Mouse (Mus musculus): ENCODE measurements around the gene Eif4e. TPM values are rescaled to one million over a fixed set of nuclear protein-coding genes. Genes with fewer than 3 reads are reported as not detected.
"Not testable (repeated sequence)": the region's sequence is repeated elsewhere in the genome, so short reads cannot be mapped to it uniquely, and the experiment has no call there.

The Eif4e gene
- total RNA-seq, 1 experiment from 2014 or later: 113 TPM

DNA sequence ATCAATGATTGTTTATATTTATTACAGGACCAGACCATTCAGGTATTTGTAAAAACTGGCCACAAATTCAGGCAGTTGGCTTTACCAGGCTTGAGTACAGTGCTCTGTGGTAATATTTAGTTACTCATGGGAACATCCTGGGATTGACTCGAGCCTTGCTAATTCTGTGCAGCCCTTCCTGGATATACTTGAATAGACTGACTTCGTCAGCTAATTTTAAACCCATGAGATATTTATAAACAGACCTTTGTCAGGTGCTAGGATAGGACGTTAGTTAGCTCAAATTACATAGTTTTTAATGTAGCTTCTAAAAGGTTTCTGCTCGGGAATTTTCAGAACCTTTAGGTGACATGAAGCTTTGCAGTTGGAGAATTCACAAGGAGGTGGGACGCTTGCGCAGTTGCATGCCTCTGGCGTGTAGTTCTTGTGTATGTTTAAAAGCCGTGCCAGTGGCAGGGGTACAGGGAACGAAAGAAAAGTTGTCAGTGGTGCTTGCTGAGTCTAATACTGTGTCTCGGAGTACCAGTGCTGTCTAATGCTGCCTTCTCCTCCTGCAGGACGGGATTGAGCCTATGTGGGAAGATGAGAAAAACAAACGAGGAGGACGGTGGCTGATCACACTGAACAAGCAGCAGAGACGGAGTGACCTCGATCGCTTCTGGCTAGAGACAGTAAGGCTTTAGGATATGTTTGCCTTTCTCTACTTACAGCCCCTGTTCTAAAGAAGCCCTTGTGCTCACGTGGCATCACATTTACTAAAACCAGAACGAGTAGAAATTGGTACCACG lies 24.6 kb downstream of the Eif4e start:
- no peak for ATAC-seq (replicated peaks; ENCODE audit: insufficient number of reproducible peaks, low FRiP score, low TSS enrichment, poor library complexity, severe bottlenecking)

DNA sequence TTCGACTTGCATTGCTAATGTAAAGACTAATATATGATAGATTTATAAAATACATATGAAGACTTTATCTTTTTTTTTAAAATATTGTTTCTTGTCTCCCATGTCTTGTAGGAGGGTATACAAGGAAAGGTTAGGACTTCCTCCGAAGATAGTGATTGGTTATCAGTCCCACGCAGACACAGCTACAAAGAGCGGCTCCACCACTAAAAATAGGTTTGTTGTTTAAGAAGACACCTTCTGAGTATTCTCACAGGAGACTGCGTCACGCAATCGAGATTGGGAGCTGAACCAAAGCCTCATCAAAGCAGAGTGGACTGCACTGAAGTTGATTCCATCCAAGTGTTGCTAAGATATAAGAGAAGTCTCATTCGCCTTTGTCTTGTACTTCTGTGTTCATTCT lies 29.3 kb downstream of the Eif4e start:
- not testable (repeated sequence) for ATAC-seq (replicated peaks; ENCODE audit: insufficient number of reproducible peaks, low FRiP score, low TSS enrichment, poor library complexity, severe bottlenecking)

DNA sequence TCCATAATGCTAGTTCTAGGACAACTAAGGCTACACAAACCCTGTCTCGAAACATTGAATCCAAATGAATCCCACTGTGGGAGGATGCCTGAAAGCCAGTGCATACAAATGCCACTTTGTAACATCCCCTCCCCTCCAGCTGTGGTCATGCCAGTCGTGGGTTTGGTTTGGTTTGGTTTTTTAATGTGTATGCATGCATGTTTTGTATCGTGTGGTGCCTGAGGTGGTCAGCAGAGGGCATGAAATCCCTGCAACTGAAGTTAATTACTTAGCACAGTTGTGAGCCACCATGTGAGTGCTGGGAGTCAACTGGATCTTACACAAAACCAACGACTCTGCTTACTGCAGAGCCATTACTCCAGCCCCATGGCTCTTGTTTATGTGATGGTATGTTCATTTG lies 32.5 kb downstream of the Eif4e start:
- ATAC-seq (replicated peaks; ENCODE audit: insufficient number of reproducible peaks, low FRiP score, low TSS enrichment, poor library complexity, severe bottlenecking): no peak

DNA sequence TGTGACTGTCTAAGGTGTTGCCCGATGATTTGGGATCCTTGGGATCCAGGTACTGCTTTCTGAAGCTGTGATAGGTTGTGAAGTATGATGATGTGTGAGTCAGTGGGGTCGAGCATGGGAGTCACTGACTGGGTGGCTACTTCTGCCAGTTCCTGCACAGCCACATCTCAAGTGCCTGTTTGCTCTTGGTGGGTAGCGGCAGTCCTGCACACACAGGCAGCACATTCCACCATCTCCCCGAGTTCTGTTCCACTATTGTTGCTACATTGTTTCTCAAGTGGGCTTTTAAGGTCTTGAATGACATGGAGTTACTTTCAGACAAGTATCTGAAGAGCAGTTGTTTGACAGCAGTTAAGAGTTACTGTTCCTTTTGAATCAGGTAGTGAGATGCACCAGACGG lies 34.3 kb downstream of the Eif4e start:
- ATAC-seq (replicated peaks; ENCODE audit: insufficient number of reproducible peaks, low FRiP score, low TSS enrichment, poor library complexity, severe bottlenecking): no peak

DNA sequence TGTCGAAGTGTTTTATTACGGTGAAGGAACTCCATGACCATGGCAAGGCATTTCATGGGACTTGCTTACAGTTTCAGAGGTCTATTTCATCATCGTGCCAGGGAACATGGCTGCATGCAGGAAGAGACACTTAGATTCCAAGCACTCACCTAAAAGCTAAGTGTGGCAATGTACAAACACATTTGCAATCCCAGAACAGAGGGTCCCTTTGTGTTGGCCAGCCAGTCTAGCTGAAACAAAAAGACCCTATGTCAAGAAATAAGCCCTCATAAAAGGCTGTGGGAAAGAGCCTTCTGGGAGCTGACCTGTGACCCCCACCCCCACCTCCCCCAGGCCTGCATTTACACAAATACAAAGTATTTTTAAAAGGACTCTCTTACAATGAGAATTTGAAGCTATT lies 34.9 kb downstream of the Eif4e start:
- ATAC-seq (replicated peaks; ENCODE audit: insufficient number of reproducible peaks, low FRiP score, low TSS enrichment, poor library complexity, severe bottlenecking): no peak

DNA sequence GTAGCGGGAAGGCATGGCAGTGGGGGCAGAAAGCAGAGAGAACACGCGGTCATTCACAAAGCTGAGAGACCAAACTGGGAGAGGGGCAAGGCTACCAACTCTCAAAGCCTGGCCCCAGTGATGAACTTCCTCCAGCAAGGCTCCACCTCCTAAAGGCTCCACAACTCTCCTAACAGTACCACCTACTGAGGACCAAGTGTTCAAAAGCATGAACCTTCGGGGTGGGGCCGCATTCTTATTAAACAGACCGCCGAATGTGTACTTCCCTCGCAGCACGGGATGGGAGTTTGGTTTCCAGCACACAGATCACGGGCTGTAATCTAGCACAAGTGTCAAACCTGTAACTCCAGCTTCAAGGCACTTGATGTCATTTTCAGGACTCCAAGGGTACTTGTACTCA lies 52.9 kb downstream of the Eif4e start:
- no peak for ATAC-seq (replicated peaks; ENCODE audit: insufficient number of reproducible peaks, low FRiP score, low TSS enrichment, poor library complexity, severe bottlenecking)

DNA sequence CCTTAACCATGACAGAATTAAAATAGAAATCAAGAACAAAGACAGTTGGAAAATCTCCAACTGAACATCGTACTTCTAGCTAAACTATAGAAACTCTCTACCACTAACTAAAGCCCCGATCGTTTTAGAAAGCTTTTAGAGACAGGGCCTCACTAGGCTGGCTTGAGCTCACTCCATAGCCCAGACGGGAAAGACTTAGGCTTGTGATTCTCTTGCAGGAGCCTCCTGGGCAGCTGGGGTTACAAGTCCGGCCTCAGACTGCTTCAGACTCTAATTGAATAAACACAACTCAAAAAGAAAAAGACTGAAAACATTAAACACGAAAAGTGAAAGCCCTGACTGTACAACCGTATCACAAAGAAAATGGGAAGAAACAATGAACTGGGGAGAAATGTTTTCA lies 60.2 kb downstream of the Eif4e start:
- ATAC-seq (replicated peaks; ENCODE audit: insufficient number of reproducible peaks, low FRiP score, low TSS enrichment, poor library complexity, severe bottlenecking): no peak

DNA sequence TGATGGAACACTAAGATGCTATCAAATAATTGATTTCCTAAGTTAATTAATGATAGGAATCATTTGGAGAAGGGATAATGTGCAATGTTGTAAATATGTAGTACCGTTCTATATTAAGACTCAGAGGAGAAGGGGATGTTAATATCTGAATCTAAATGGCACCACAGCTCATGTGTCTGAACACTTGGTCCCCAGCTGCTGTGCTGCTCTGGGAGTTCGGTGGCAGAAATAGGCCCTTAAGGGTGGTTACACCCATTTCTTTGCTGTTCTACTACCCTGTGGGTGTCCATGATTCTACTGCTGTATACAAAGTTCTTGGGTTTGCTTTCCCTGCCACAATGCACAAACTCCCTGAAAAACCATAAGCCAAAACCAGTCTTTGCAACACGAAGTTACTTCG lies 61.2 kb downstream of the Eif4e start:
- ATAC-seq (replicated peaks; ENCODE audit: insufficient number of reproducible peaks, low FRiP score, low TSS enrichment, poor library complexity, severe bottlenecking): no peak

DNA sequence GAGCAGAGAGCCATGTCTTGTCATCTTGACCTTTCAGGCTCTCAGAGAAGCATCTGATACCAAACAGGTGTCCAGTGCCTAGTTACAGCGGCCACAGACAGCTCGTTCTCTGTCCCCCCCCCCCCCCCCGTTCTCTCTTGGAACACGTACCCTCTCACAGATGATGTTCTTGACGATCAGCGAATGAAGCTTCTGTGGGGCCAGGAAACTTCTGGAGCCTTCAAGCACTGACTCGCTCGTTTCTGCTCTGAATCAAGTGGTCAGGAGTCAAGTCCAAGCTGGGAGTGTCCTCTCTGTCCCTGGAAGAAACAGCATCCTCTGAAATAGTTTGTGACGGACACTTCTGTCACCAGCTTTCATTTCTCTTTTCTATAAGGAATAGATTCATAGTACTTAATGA lies 62.0 kb downstream of the Eif4e start:
- no peak for ATAC-seq (replicated peaks; ENCODE audit: insufficient number of reproducible peaks, low FRiP score, low TSS enrichment, poor library complexity, severe bottlenecking)

DNA sequence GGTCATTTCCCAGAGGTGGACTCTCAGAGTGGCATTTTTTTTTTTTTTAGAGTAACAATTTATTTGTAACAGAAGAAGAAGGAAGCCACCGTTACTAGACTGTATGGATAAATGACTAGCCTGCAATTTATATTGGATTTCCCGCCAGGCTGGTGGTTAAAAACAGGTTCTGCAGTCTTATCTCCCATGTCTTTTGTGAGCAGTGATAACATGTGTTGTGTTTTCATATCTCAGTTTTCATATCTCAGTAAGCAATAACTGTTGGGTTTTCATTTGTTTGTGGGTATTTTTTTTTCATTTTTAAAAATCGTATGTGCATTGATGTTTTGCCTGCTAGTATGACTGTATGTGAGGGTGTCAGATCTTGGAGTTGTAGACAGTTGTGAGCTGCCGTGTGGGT lies 65.0 kb downstream of the Eif4e start:
- no peak for ATAC-seq (replicated peaks; ENCODE audit: insufficient number of reproducible peaks, low FRiP score, low TSS enrichment, poor library complexity, severe bottlenecking)

DNA sequence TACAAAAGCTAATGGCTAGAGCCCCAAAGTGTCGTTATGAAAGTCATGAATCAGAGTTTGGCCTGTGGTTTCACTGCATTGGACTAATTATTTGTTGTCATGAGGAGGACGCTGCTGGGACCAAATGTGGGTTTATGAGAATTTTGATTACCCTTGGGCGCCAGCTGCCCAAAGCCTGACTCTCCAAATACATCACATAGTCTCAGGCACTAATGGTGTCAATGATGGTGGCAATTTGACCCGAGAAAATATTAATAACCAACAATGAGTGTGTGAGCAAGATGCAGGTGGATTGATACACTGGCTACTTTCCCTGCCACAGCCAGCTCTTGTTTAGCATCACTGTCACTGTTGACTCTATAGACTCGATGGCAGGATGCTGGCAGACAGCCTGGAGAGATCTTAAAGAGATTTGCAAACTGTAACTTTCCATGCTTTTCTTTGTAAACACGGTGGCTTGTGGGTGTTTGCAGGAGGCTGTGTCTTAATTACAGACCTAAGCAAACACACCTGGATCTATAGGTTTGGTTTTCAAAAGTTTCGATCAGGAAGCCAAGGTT lies 65.9 kb downstream of the Eif4e start:
- ATAC-seq (replicated peaks; ENCODE audit: insufficient number of reproducible peaks, low FRiP score, low TSS enrichment, poor library complexity, severe bottlenecking): no peak

DNA sequence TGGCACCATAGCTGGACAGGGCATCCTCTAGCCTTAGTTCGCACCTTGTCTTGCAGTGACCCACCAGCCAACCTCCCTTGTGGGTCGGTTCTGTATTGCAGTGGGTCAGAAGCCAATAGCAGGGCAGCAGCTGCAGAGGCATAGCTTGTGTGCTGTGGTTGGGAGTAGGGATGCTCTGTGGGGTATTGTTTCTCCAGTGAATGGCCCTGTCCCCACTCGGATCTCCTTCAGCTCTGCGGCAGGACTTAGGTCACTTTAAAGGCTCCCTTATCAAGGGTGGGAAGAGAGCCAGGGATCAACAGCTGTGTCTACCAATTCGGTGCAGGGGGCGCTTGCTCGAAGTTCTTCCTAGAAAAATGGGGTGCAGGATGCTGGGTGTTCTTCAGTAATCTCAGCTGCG lies 67.2 kb downstream of the Eif4e start:
- no peak for ATAC-seq (replicated peaks; ENCODE audit: insufficient number of reproducible peaks, low FRiP score, low TSS enrichment, poor library complexity, severe bottlenecking)

DNA sequence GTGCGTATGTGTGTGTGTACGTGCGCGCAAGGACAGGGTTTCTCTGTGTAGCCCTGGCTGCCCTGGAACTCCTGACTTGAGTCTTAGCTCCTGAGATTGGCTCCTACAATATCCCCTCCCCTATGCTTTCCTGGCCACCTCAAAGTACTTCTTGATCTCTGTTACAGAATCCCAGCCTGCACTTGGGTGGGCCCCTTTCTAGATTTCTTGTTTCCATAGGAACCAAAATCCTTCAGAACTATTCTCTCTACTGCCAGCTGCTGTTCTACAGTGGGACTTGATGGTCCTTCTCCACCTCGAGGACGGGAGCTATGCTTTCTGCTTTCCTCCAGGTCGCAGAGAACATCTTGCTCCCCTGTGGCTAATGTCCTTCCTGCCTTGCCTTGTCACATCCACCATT lies 67.9 kb downstream of the Eif4e start:
- ATAC-seq (replicated peaks; ENCODE audit: insufficient number of reproducible peaks, low FRiP score, low TSS enrichment, poor library complexity, severe bottlenecking): no peak

DNA sequence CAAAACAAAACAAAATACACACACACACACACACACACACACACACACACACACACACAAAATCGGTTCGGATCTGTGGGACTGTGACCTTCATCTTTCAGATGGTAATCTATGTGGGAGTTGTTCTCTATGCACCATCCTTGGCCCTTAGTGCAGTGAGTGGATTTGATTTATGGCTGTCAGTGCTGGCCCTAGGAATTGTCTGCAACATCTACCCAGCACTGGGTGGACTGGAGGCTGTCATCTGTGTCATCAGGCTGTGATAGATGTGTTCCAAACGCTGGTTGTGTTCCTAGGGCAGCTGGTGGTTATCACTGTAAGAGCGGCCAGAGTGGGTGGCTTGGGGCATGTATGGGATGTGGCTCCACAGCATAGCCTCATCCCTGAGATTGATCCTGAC lies 75.1 kb downstream of the Eif4e start:
- no peak for ATAC-seq (replicated peaks; ENCODE audit: insufficient number of reproducible peaks, low FRiP score, low TSS enrichment, poor library complexity, severe bottlenecking)

DNA sequence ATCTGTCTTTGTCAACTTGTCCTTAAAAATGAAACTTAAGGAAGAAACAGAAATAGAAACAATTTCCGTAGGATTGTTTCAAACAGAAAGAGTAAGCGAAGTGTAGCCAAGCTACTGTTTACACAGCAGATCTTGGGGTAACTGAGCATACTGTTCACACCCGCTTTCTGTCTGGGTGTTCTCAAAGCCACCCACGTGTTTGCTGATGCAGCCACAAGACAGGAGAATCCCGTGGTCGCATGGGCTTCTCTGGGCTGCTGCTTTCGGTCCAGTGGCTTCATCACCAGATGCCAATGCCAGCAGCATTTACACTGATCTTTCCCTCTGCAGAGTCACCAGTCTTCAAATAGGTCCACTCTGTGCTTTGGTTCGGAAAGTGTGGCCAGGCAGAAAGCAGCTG lies 79.2 kb downstream of the Eif4e start:
- ATAC-seq (replicated peaks; ENCODE audit: insufficient number of reproducible peaks, low FRiP score, low TSS enrichment, poor library complexity, severe bottlenecking): no peak

DNA sequence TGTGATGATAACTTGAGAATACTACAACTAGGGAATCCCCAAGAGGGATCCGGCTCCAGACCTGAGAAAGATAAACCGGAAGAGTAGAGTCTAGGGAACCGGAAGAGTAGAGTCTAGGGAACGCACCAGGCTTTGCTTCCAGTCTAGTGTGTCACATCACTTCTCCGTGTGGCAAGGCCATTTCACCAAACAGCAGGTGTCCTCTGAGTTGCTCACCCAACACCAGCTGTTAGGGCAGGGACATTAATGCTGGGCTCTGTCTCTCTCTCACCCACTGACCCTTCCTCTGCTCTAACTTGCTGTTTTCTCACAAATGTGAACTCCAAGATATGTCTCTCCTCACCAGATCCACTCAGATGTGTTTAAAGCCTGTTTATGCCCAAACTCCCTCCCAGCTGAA lies 82.7 kb downstream of the Eif4e start:
- ATAC-seq (replicated peaks; ENCODE audit: insufficient number of reproducible peaks, low FRiP score, low TSS enrichment, poor library complexity, severe bottlenecking): no peak

Other genes starting within 250 kb of the Eif4e start
- not detected in 3 replicates for gene Adh6a, start 212.9 kb upstream of the Eif4e start, total RNA-seq (2017)
- not detected in 3 replicates for gene Adh6b, start 184.4 kb upstream of the Eif4e start, total RNA-seq (2017)
- not detected in 3 replicates for gene Adh4, start 110.7 kb upstream of the Eif4e start, total RNA-seq (2017)
- gene Adh5, start 83.1 kb upstream of the Eif4e start, total RNA-seq (2017): 70.8 to 87.6 TPM (median 73.7 TPM) in 3 replicates
- 31.1 to 53.7 TPM (median 42.6 TPM) in 3 replicates for gene Metap1, start 36.7 kb upstream of the Eif4e start, total RNA-seq (2017)
- gene Tspan5, start 216.0 kb downstream of the Eif4e start, total RNA-seq (2017): 20.4 to 46.2 TPM (median 20.5 TPM) in 3 replicates

Data from monocyte, adult 5-6 weeks (primary cell).